Mouse (Mus musculus) heart, postnatal 0 days (tissue): ENCODE results near the gene Wdr70. TPM values are rescaled to one million over a fixed set of nuclear protein-coding genes. Genes with fewer than 3 reads are reported as not detected.

Source experiments
- ATAC-seq: fragments of 200-750 bp; cut with Nextera tagmentation; 2 replicates; pipeline ENCODE4 v1.8.0; 2017; ENCODE audit warnings: low read depth, moderate number of reproducible peaks, moderate library complexity; ENCODE audit not compliant: insufficient read depth
- DNase-seq: peaks from one replicate; pipeline ENCODE4 v3.0.0-alpha.2; 2016; ENCODE audit warnings: low spot score
- H3K27ac ChIP-seq: fragments of 300-500 bp; sonication (generic); 2 replicates; pipeline ENCODE4 v1.5.1; 2014; ENCODE audit warnings: low read depth, mild to moderate bottlenecking
- H3K27me3 ChIP-seq: fragments of 300-500 bp; sonication (generic); 2 replicates; pipeline ENCODE4 v1.6.1; 2014; ENCODE audit warnings: low read length, mixed read lengths; ENCODE audit not compliant: control insufficient read depth, insufficient read depth
- H3K36me3 ChIP-seq: fragments of 300-500 bp; sonication (generic); replicated peaks from 2 replicates; pipeline ENCODE4 v1.6.1; 2014; ENCODE audit warnings: low read length, mixed read lengths; ENCODE audit not compliant: control insufficient read depth, insufficient read depth
- H3K4me1 ChIP-seq: fragments of 300-500 bp; sonication (generic); 2 replicates; pipeline ENCODE4 v1.6.1; 2014; ENCODE audit warnings: antibody characterized with exemption; ENCODE audit not compliant: control insufficient read depth, insufficient read depth
- H3K4me2 ChIP-seq: fragments of 300-500 bp; sonication (generic); 2 replicates; pipeline ENCODE4 v1.6.1; 2014; ENCODE audit warnings: low read depth, mild to moderate bottlenecking, low read length, moderate library complexity
- H3K4me3 ChIP-seq: fragments of 300-500 bp; sonication (generic); 2 replicates; pipeline ENCODE4 v1.5.1; 2014; ENCODE audit warnings: low read depth, low read length
- H3K9ac ChIP-seq: fragments of 300-500 bp; sonication (generic); replicated peaks from 2 replicates; pipeline ENCODE4 v1.6.1; 2014; ENCODE audit warnings: low read depth, low read length, mixed read lengths
- H3K9me3 ChIP-seq: fragments of 300-500 bp; sonication (generic); replicated peaks from 2 replicates; pipeline ENCODE4 v1.6.1; 2016; ENCODE audit warnings: low read length; ENCODE audit not compliant: control insufficient read depth
- CTCF ChIP-seq: IDR thresholded peaks from 2 replicates; pipeline ENCODE4 v1.5.1; 2016; ENCODE audit warnings: antibody characterized with exemption, control low read depth, low read depth
- EP300 ChIP-seq: IDR thresholded peaks from 2 replicates; pipeline ENCODE4 v1.6.1; 2016; ENCODE audit warnings: antibody characterized with exemption, low read depth
- WGBS: fragments of 180-500 bp; shearing (Covaris S2); extraction: QIAGEN DNeasy Blood & Tissue Kit; methylation state at CpG from one replicate; pipeline ENCODE4 v1.1.7; 2014; 5-methylcytosine and 5-hydroxymethylcytosine counted together
- polyA plus RNA-seq: library from polyadenylated mRNA; unstranded; fragments of >200 nt; fragmentation: Nextera tagmentation; extraction: Ambion mirVana; gene quantifications from 2 replicates; pipeline ENCODE4 v1.2.1, GENCODE M21; 2015
- total RNA-seq: library from RNA; depleted of rRNA; stranded (reverse); fragments of >200 nt; gene quantifications from 2 replicates; pipeline ENCODE4 v1.2.3, GENCODE M21; 2014; ENCODE audit warnings: low replicate concordance

The Wdr70 gene
- total and polyA plus RNA-seq, 2 experiments from 2014 or later, result 32.6 to 32.8 TPM

GRCm38 (mm10) chr15:7857418-7857817 is 241.6 kb downstream of the Wdr70 start:
- ATAC-seq, result peak; percentile 96

GRCm38 (mm10) chr15:7842398-7842797 is 256.6 kb downstream of the Wdr70 start:
- Histone ChIP-seq H3K27me3 (no peaks in the 10 kb centered on the region), H3K27ac (no peak overlapping the region), H3K4me3 (no peak overlapping the region), H3K4me2 (no peak overlapping the region), H3K9ac (no peak overlapping the region), H3K4me1 (no peaks in the 10 kb centered on the region), H3K9me3 (no peaks in the 10 kb centered on the region), H3K36me3 (no peaks in the 10 kb centered on the region)
- no peak for DNase-seq
- no peak for TF ChIP-seq EP300
- no peak for TF ChIP-seq CTCF
- no peak for ATAC-seq
- 78% methylated on average over 4 of the region's 4 CpGs for WGBS

More at GRCm38 (mm10) chr15:7857418-7857817, 241.6 kb downstream of the Wdr70 start:
- H3K27me3 ChIP-seq, result no peaks in the 10 kb centered on the region
- no peaks in the 10 kb centered on the region for H3K9me3 ChIP-seq
- peak; percentile 84 for DNase-seq
- no peak overlapping the region for H3K4me3 ChIP-seq
- TF ChIP-seq CTCF (no peak), EP300 (no peak)
- H3K27ac ChIP-seq, result peak overlapping the region; percentile 12; the same call in 1 of the 2 replicates
- peaks cover 7% of the 10 kb centered on the region for H3K4me1 ChIP-seq
- peak overlapping the region; percentile 30 for H3K4me2 ChIP-seq
- 26% methylated on average over 13 of the region's 13 CpGs for WGBS
- H3K9ac ChIP-seq, result no peak overlapping the region
- H3K36me3 ChIP-seq, result no peaks in the 10 kb centered on the region

- Histone ChIP-seq H3K4me2 (no peak overlapping the region), H3K36me3 (no peaks in the 10 kb centered on the region), H3K4me3 (no peak overlapping the region), H3K27ac (no peak overlapping the region), H3K27me3 (no peaks in the 10 kb centered on the region), H3K9ac (no peak overlapping the region), H3K4me1 (no peaks in the 10 kb centered on the region), H3K9me3 (no peaks in the 10 kb centered on the region)
- WGBS, result 74% methylated on average over 1 of the region's 1 CpGs
- TF ChIP-seq EP300 (no peak), CTCF (no peak)
- ATAC-seq (no peak), DNase-seq (no peak)
Observed at GRCm38 (mm10) chr15:7841664-7842063, 257.3 kb downstream of the Wdr70 start.

GRCm38 (mm10) chr15:7838921-7839309 is 260.1 kb downstream of the Wdr70 start:
- no peak overlapping the region for H3K4me3 ChIP-seq
- H3K4me2 ChIP-seq, result no peak overlapping the region
- TF ChIP-seq EP300, result no peak
- WGBS, result 63% methylated on average over 7 of the region's 7 CpGs
- H3K27ac ChIP-seq, result no peak overlapping the region
- ATAC-seq (no peak), DNase-seq (no peak)
- no peaks in the 10 kb centered on the region for H3K9me3 ChIP-seq
- H3K36me3 ChIP-seq, result no peaks in the 10 kb centered on the region
- H3K4me1 ChIP-seq, result no peaks in the 10 kb centered on the region
- H3K9ac ChIP-seq, result no peak overlapping the region
- H3K27me3 ChIP-seq, result no peaks in the 10 kb centered on the region

GRCm38 (mm10) chr15:7838060-7838920 is 260.7 kb downstream of the Wdr70 start:
- 55% methylated on average over 8 of the region's 8 CpGs for WGBS
- Histone ChIP-seq H3K27me3 (no peaks in the 10 kb centered on the region), H3K27ac (no peak overlapping the region), H3K4me2 (no peak overlapping the region), H3K36me3 (no peaks in the 10 kb centered on the region), H3K9me3 (no peaks in the 10 kb centered on the region), H3K4me3 (no peak overlapping the region), H3K4me1 (no peaks in the 10 kb centered on the region), H3K9ac (no peak overlapping the region)
- no peak for TF ChIP-seq CTCF
- ATAC-seq (no peak), DNase-seq (no peak)

- Histone ChIP-seq H3K4me3 (no peak overlapping the region), H3K9me3 (no peaks in the 10 kb centered on the region), H3K4me2 (no peak overlapping the region), H3K4me1 (no peaks in the 10 kb centered on the region), H3K27me3 (no peaks in the 10 kb centered on the region), H3K36me3 (no peaks in the 10 kb centered on the region), H3K9ac (no peak overlapping the region), H3K27ac (no peak overlapping the region)
- ATAC-seq (no peak), DNase-seq (no peak)
- 87% methylated on average over 9 of the region's 9 CpGs for WGBS
- TF ChIP-seq CTCF (no peak), EP300 (no peak)
Observed at GRCm38 (mm10) chr15:7835404-7835803, 263.6 kb downstream of the Wdr70 start.
